Mouse (Mus musculus) MEL (cell line): ENCODE results near the gene Bcas2. TPM values are rescaled to one million over a fixed set of nuclear protein-coding genes. Genes with fewer than 3 reads are reported as not detected.

ENCODE experiments used
- DNase-seq: peaks from one replicate; pipeline ENCODE4 v3.0.0; 2011; ENCODE audit warnings: low read depth, low spot score
- H3K27ac ChIP-seq: 2 replicates; pipeline ENCODE4 v1.5.1; 2012; ENCODE audit warnings: low read depth, mild to moderate bottlenecking, control low read depth, low read length, moderate library complexity; ENCODE audit not compliant: control insufficient read depth
- H3K27me3 ChIP-seq, 2 experiments: fragments of 150-350 bp in 1 of 2; sonication (generic) in 1 of 2; 2 replicates each; pipeline ENCODE4 v1.6.1; 2012; ENCODE audit warnings: low read length in 2 of 2, mild to moderate bottlenecking in 2 of 2, improper control_type of control experiment in 1 of 2, moderate library complexity in 1 of 2; ENCODE audit not compliant: insufficient read depth in 2 of 2, control insufficient read depth in 1 of 2
- H3K36me3 ChIP-seq, 2 experiments: 2 replicates each; pipeline ENCODE4 v1.6.1; 2012 to 2014; ENCODE audit warnings: low read length in 2 of 2, improper control_type of control experiment in 1 of 2, inconsistent platforms in 1 of 2, mild to moderate bottlenecking in 1 of 2; ENCODE audit not compliant: insufficient read depth in 2 of 2, control insufficient read depth in 1 of 2
- H3K4me1 ChIP-seq, 2 experiments: fragments of 150-350 bp in 1 of 2; sonication (generic) in 1 of 2; 2 replicates each; pipeline ENCODE4 v1.6.1; 2012; ENCODE audit warnings: low read length in 2 of 2, improper control_type of control experiment in 1 of 2, mild to moderate bottlenecking in 1 of 2; ENCODE audit not compliant: insufficient read depth in 2 of 2, control insufficient read depth in 1 of 2
- H3K4me3 ChIP-seq, 2 experiments: fragments of 150-350 bp in 1 of 2; sonication (generic) in 1 of 2; 2 replicates each; pipeline ENCODE4 v1.5.1; 2012; ENCODE audit warnings: low read depth in 2 of 2, low read length in 2 of 2, mild to moderate bottlenecking in 2 of 2, moderate library complexity in 2 of 2, control low read depth in 1 of 2, improper control_type of control experiment in 1 of 2; ENCODE audit not compliant: control insufficient read depth in 1 of 2, insufficient read depth in 1 of 2
- H3K79me2 ChIP-seq: 2 replicates; pipeline ENCODE4 v1.6.1; 2012; ENCODE audit warnings: mild to moderate bottlenecking, low read length, moderate library complexity; ENCODE audit not compliant: control insufficient read depth, poor library complexity, insufficient read depth
- H3K9ac ChIP-seq: 2 replicates; pipeline ENCODE4 v1.6.1; 2012; ENCODE audit warnings: low read depth, mild to moderate bottlenecking, control low read depth, low read length, moderate library complexity; ENCODE audit not compliant: control insufficient read depth, poor library complexity, severe bottlenecking
- H3K9me3 ChIP-seq: fragments of 150-350 bp; sonication (generic); replicated peaks from 2 replicates; pipeline ENCODE4 v1.6.1; 2012; ENCODE audit warnings: mild to moderate bottlenecking, low read length, improper control_type of control experiment, moderate library complexity; ENCODE audit not compliant: insufficient read depth
- BHLHE40 ChIP-seq: IDR thresholded peaks from 2 replicates; pipeline ENCODE4 v1.6.1; 2012; ENCODE audit warnings: low read depth, mild to moderate bottlenecking, inconsistent platforms, low read length, improper control_type of control experiment, borderline replicate concordance
- CHD1 ChIP-seq: IDR thresholded peaks from 2 replicates; pipeline ENCODE4 v1.6.1; 2012; ENCODE audit warnings: low read depth, mild to moderate bottlenecking, inconsistent platforms, low read length, improper control_type of control experiment
- CHD2 ChIP-seq: IDR thresholded peaks from 2 replicates; pipeline ENCODE4 v1.6.1; 2011; ENCODE audit warnings: low read length, improper control_type of control experiment
- CTCF ChIP-seq, 3 experiments: IDR thresholded peaks in 2 of 3; conservative IDR thresholded peaks in 1 of 3; 2 replicates each; pipeline ENCODE4 v1.5.1; 2011 to 2012; ENCODE audit warnings: low read length in 3 of 3, low read depth in 2 of 3, mild to moderate bottlenecking in 2 of 3, improper control_type of control experiment in 1 of 3, inconsistent platforms in 1 of 3, mixed read lengths in 1 of 3, moderate library complexity in 1 of 3; ENCODE audit not compliant: control insufficient read depth in 1 of 3, insufficient read depth in 1 of 3, poor library complexity in 1 of 3, severe bottlenecking in 1 of 3
- E2F4 ChIP-seq: IDR thresholded peaks from 2 replicates; pipeline ENCODE4 v1.6.1; 2011; ENCODE audit warnings: low read depth, low read length, improper control_type of control experiment, borderline replicate concordance
- ELF1 ChIP-seq: IDR thresholded peaks from 2 replicates; pipeline ENCODE4 v1.6.1; 2014; ENCODE audit warnings: low read depth, mild to moderate bottlenecking, inconsistent platforms, low read length, improper control_type of control experiment, moderate library complexity
- EP300 ChIP-seq, 2 experiments: IDR thresholded peaks; 2 replicates each; pipeline ENCODE4 v1.6.1; 2011; ENCODE audit warnings: improper control_type of control experiment in 2 of 2, low read length in 2 of 2, low read depth in 1 of 2, mild to moderate bottlenecking in 1 of 2
- GABPA ChIP-seq: IDR thresholded peaks from 2 replicates; pipeline ENCODE4 v1.6.1; 2012; ENCODE audit warnings: low read depth, mild to moderate bottlenecking, inconsistent platforms, low read length, improper control_type of control experiment, moderate library complexity
- GATA1 ChIP-seq: IDR thresholded peaks from 2 replicates; pipeline ENCODE4 v1.6.1; 2011; ENCODE audit warnings: low read depth, low read length, improper control_type of control experiment
- HCFC1 ChIP-seq: IDR thresholded peaks from 2 replicates; pipeline ENCODE4 v1.6.1; 2012; ENCODE audit warnings: low read depth, mild to moderate bottlenecking, inconsistent platforms, low read length, improper control_type of control experiment, moderate library complexity
- JUND ChIP-seq: IDR thresholded peaks from 2 replicates; pipeline ENCODE4 v1.6.1; 2011; ENCODE audit warnings: low read depth, mild to moderate bottlenecking, improper control_type of control experiment, low read length
- KAT2A ChIP-seq: conservative IDR thresholded peaks from 2 replicates; pipeline ENCODE4 v1.6.1; 2012; ENCODE audit warnings: low read depth, low read length, improper control_type of control experiment, inconsistent platforms
- MAFK ChIP-seq: IDR thresholded peaks from 2 replicates; pipeline ENCODE4 v1.6.1; 2011; ENCODE audit warnings: low read depth, mild to moderate bottlenecking, low read length, improper control_type of control experiment, borderline replicate concordance
- MAX ChIP-seq: IDR thresholded peaks from 2 replicates; pipeline ENCODE4 v1.6.1; 2011; ENCODE audit warnings: low read length, improper control_type of control experiment
- MEF2A ChIP-seq: IDR thresholded peaks from 2 replicates; pipeline ENCODE4 v1.6.1; 2014; ENCODE audit warnings: low read depth, mild to moderate bottlenecking, inconsistent platforms, low read length, improper control_type of control experiment; ENCODE audit not compliant: poor library complexity, insufficient replicate concordance, severe bottlenecking; ENCODE audit errors: extremely low read depth
- MXI1 ChIP-seq: IDR thresholded peaks from 2 replicates; pipeline ENCODE4 v1.6.1; 2011; ENCODE audit warnings: mild to moderate bottlenecking, low read depth, low read length, improper control_type of control experiment
- MYB ChIP-seq: IDR thresholded peaks from 2 replicates; pipeline ENCODE4 v1.6.1; 2011; ENCODE audit warnings: mild to moderate bottlenecking, low read depth, low read length, improper control_type of control experiment
- MYC ChIP-seq: IDR thresholded peaks from 2 replicates; pipeline ENCODE4 v1.6.1; 2011; ENCODE audit warnings: low read depth, mild to moderate bottlenecking, low read length, improper control_type of control experiment, moderate library complexity
- NELFE ChIP-seq: IDR thresholded peaks from 2 replicates; pipeline ENCODE4 v1.6.1; 2011; ENCODE audit warnings: low read depth, low read length, improper control_type of control experiment
- NRF1 ChIP-seq: IDR thresholded peaks from 2 replicates; pipeline ENCODE4 v1.6.1; 2014; ENCODE audit warnings: low read depth, mild to moderate bottlenecking, inconsistent platforms, low read length, improper control_type of control experiment, moderate library complexity; ENCODE audit not compliant: poor library complexity, insufficient read depth, severe bottlenecking
- POLR2A ChIP-seq, 2 experiments: IDR thresholded peaks; 2 replicates each; pipeline ENCODE4 v1.6.1; 2011 to 2012; ENCODE audit warnings: low read length in 2 of 2, mild to moderate bottlenecking in 2 of 2, control low read depth in 1 of 2, improper control_type of control experiment in 1 of 2, low read depth in 1 of 2, moderate library complexity in 1 of 2; ENCODE audit not compliant: control insufficient read depth in 1 of 2, insufficient read depth in 1 of 2, poor library complexity in 1 of 2
- POLR2AphosphoS2 ChIP-seq: IDR thresholded peaks from 2 replicates; pipeline ENCODE4 v1.6.1; 2011; ENCODE audit warnings: low read length, improper control_type of control experiment
- POLR2AphosphoS5 ChIP-seq: IDR thresholded peaks from 2 replicates; pipeline ENCODE4 v1.6.1; 2012; ENCODE audit warnings: low read depth, borderline replicate concordance, mild to moderate bottlenecking, inconsistent platforms, low read length, moderate library complexity, mixed read lengths
- RAD21 ChIP-seq: IDR thresholded peaks from 2 replicates; pipeline ENCODE4 v1.6.1; 2011; ENCODE audit warnings: mild to moderate bottlenecking, low read depth, low read length, improper control_type of control experiment
- RCOR1 ChIP-seq: IDR thresholded peaks from 2 replicates; pipeline ENCODE4 v1.6.1; 2012; ENCODE audit warnings: low read depth, mild to moderate bottlenecking, inconsistent platforms, low read length, improper control_type of control experiment
- SIN3A ChIP-seq: IDR thresholded peaks from 2 replicates; pipeline ENCODE4 v1.6.1; 2012; ENCODE audit warnings: low read length, improper control_type of control experiment, inconsistent platforms
- SMC3 ChIP-seq: IDR thresholded peaks from 2 replicates; pipeline ENCODE4 v1.6.1; 2011; ENCODE audit warnings: low read depth, low read length, improper control_type of control experiment
- TAL1 ChIP-seq: IDR thresholded peaks from 2 replicates; pipeline ENCODE4 v1.6.1; 2012; ENCODE audit warnings: mild to moderate bottlenecking, inconsistent platforms, low read length, moderate library complexity, mixed read lengths
- TBP ChIP-seq: IDR thresholded peaks from 2 replicates; pipeline ENCODE4 v1.8.0; 2011; ENCODE audit warnings: low read depth, low read length, improper control_type of control experiment
- TCF12 ChIP-seq: IDR thresholded peaks from 2 replicates; pipeline ENCODE4 v1.6.1; 2014; ENCODE audit warnings: low read depth, mild to moderate bottlenecking, inconsistent platforms, low read length, improper control_type of control experiment, moderate library complexity
- UBTF ChIP-seq: IDR thresholded peaks from 2 replicates; pipeline ENCODE4 v1.6.1; 2012; ENCODE audit warnings: low read depth, mild to moderate bottlenecking, inconsistent platforms, low read length, improper control_type of control experiment, moderate library complexity, borderline replicate concordance; ENCODE audit not compliant: insufficient read depth
- USF2 ChIP-seq, 2 experiments: IDR thresholded peaks; 2 replicates each; pipeline ENCODE4 v1.6.1; 2011 to 2012; ENCODE audit warnings: improper control_type of control experiment in 2 of 2, low read length in 2 of 2, borderline replicate concordance in 1 of 2, inconsistent platforms in 1 of 2, low read depth in 1 of 2, mild to moderate bottlenecking in 1 of 2; ENCODE audit not compliant: insufficient read depth in 1 of 2
- ZC3H11A ChIP-seq: IDR thresholded peaks from 2 replicates; pipeline ENCODE4 v1.6.1; 2012; ENCODE audit warnings: low read depth, mild to moderate bottlenecking, inconsistent platforms, low read length, improper control_type of control experiment
- ZMIZ1 ChIP-seq: IDR thresholded peaks from 2 replicates; pipeline ENCODE4 v1.6.1; 2012; ENCODE audit warnings: low read depth, mild to moderate bottlenecking, inconsistent platforms, low read length, improper control_type of control experiment, moderate library complexity
- ZNF384 ChIP-seq: IDR thresholded peaks from 2 replicates; pipeline ENCODE4 v1.6.1; 2012; ENCODE audit warnings: low read depth, mild to moderate bottlenecking, inconsistent platforms, low read length, improper control_type of control experiment
- polyA plus RNA-seq, 2 experiments: library from polyadenylated mRNA; stranded (reverse) in 1 of 2; unstranded in 1 of 2; fragments of >175 nt in 1 of 2; fragments of >200 nt in 1 of 2; gene quantifications; 2 replicates each; pipeline versions ENCODE4 v1.2.1 to v1.2.4; 2012; ENCODE audit warnings: low replicate concordance in 2 of 2, low read depth in 1 of 2; ENCODE audit not compliant: insufficient read length in 2 of 2, insufficient read depth in 1 of 2, missing spikeins in 1 of 2
- total RNA-seq: library from RNA; depleted of rRNA; stranded (reverse); fragments of 300-350 nt; gene quantifications from 2 replicates; pipeline ENCODE4 v1.2.3, GENCODE M21; 2012

Gene Bcas2
- total and polyA plus RNA-seq, 3 experiments = 117 to 166 TPM; not detected in 1

GRCm38 (mm10) chr3:103172615-103173014 lies 1.2 kb downstream of the Bcas2 start (continued):
- TF ChIP-seq RCOR1 = no peak
- no peak for TF ChIP-seq TBP

GRCm38 (mm10) chr3:103176740-103177139 lies 5.3 kb downstream of the Bcas2 start:
- DNase-seq = peak; percentile 93
- H3K27ac ChIP-seq = peak overlapping the region; percentile 87
- H3K9me3 ChIP-seq = no peaks in the 10 kb centered on the region
- peaks cover 39% of the 10 kb centered on the region in 2 experiments for H3K36me3 ChIP-seq
- H3K4me3 ChIP-seq = no peak overlapping the region
- no peaks in the 10 kb centered on the region for H3K27me3 ChIP-seq
- H3K9ac ChIP-seq = no peak overlapping the region
- H3K4me1 ChIP-seq = peaks cover 7 to 21% of the 10 kb centered on the region in 2 experiments
- H3K79me2 ChIP-seq = peaks cover 15% of the 10 kb centered on the region
- TF ChIP-seq RCOR1 (peak; percentile 95), GABPA (no peak), MYB (peak; percentile 85), CTCF (IDR thresholded peaks at IDR 0.05 in 2 of 3, conservative IDR thresholded peaks at IDR 0.05 in 1 of 3; ENCODE audit: control insufficient read depth in 1 of 3, insufficient read depth in 1 of 3, low read depth in 2 of 3, low read length in 3 of 3, poor library complexity in 1 of 3, severe bottlenecking in 1 of 3) (no peak), ZC3H11A (no peak), CHD2 (no peak), ELF1 (peak; percentile 52), USF2 (IDR thresholded peaks at IDR 0.05; ENCODE audit: borderline replicate concordance in 1 of 2, insufficient read depth in 1 of 2, low read depth in 1 of 2, low read length in 2 of 2) (peak in 1 of 2 experiments; percentile 58; a peak in 2 of 4 replicates), MAFK (peak; percentile 80), NELFE (no peak), POLR2A (IDR thresholded peaks at IDR 0.05; ENCODE audit: control insufficient read depth in 1 of 2, insufficient read depth in 1 of 2, low read depth in 1 of 2, low read length in 2 of 2, poor library complexity in 1 of 2) (peak in 1 of 2 experiments; percentile 25; a peak in 1 of 4 replicates), CHD1 (0 out of 2 replicates have a peak, but pooled peaks have one; percentile 26), TBP (no peak), GATA1 (peak; percentile 100), ZMIZ1 (no peak; the same call in 1 of the 2 replicates), E2F4 (no peak), MYC (peak; percentile 91), HCFC1 (peak; percentile 68), MAX (peak; percentile 65; the same call in 1 of the 2 replicates), RAD21 (no peak), EP300 (IDR thresholded peaks at IDR 0.05; ENCODE audit: low read depth in 1 of 2, low read length in 2 of 2) (peak; percentile 99 to 100), MEF2A (peak; percentile 62; the same call in 1 of the 2 replicates), POLR2AphosphoS5 (no peak), ZNF384 (peak; percentile 26; the same call in 1 of the 2 replicates), SMC3 (no peak; the same call in 1 of the 2 replicates), POLR2AphosphoS2 (peak; percentile 55; the same call in 1 of the 2 replicates), BHLHE40 (peak; percentile 91), MXI1 (peak; percentile 71), TAL1 (peak; percentile 97), NRF1 (no peak), JUND (peak; percentile 68), TCF12 (peak; percentile 100), KAT2A (peak; percentile 55), SIN3A (peak; percentile 93), UBTF (no peak)
